Mouse (Mus musculus) neural tube, embryonic 12.5 days (tissue): ENCODE data around the gene Tead1. TPM values are rescaled to one million over a fixed set of nuclear protein-coding genes. Genes with fewer than 3 reads are reported as not detected.

ENCODE experiments used
- ATAC-seq: fragments of 200-750 bp; cut with Nextera tagmentation; 2 replicates; pipeline ENCODE4 v1.8.0; 2017; ENCODE audit warnings: low read depth, mild to moderate bottlenecking, moderate TSS enrichment, moderate library complexity; ENCODE audit not compliant: low FRiP score
- H3K27ac ChIP-seq: fragments of 300-500 bp; sonication (generic); 2 replicates; pipeline ENCODE4 v1.5.1; 2016
- H3K27me3 ChIP-seq: fragments of 300-500 bp; sonication (generic); replicated peaks from 2 replicates; pipeline ENCODE4 v1.6.1; 2016; ENCODE audit warnings: mild to moderate bottlenecking
- H3K36me3 ChIP-seq: fragments of 300-500 bp; sonication (generic); 2 replicates; pipeline ENCODE4 v1.6.1; 2016; ENCODE audit warnings: mild to moderate bottlenecking
- H3K4me1 ChIP-seq: fragments of 300-500 bp; sonication (generic); 2 replicates; pipeline ENCODE4 v1.6.1; 2016
- H3K4me2 ChIP-seq: fragments of 300-500 bp; sonication (generic); replicated peaks from 2 replicates; pipeline ENCODE4 v1.6.1; 2016; ENCODE audit warnings: mild to moderate bottlenecking
- H3K4me3 ChIP-seq: fragments of 300-500 bp; sonication (generic); 2 replicates; pipeline ENCODE4 v1.5.1; 2016
- H3K9ac ChIP-seq: fragments of 300-500 bp; sonication (generic); 2 replicates; pipeline ENCODE4 v1.6.1; 2016; ENCODE audit warnings: mild to moderate bottlenecking
- H3K9me3 ChIP-seq: fragments of 300-500 bp; sonication (generic); 2 replicates; pipeline ENCODE4 v1.6.1; 2016; ENCODE audit warnings: mild to moderate bottlenecking
- WGBS: fragments of 180-500 bp; shearing (Covaris S2); methylation state at CpG from one replicate; pipeline ENCODE4 v1.1.7; 2016; 5-methylcytosine and 5-hydroxymethylcytosine counted together
- polyA plus RNA-seq: library from polyadenylated mRNA; unstranded; fragments of >200 nt; fragmentation: Nextera tagmentation; extraction: Ambion mirVana; gene quantifications from 2 replicates; pipeline ENCODE4 v1.2.1, GENCODE M21; 2016

Tead1 gene
- polyA plus RNA-seq, 1 experiment from 2014 or later = 20.9 TPM

GRCm38 (mm10) chr7:112663314-112663966 lies 15.7 kb upstream of the Tead1 start:
- H3K9me3 ChIP-seq = no peaks in the 10 kb centered on the region
- ATAC-seq = no peak
- no peaks in the 10 kb centered on the region; the same call in none of the 2 replicates for H3K4me1 ChIP-seq
- H3K36me3 ChIP-seq = no peaks in the 10 kb centered on the region
- no peaks in the 10 kb centered on the region for H3K27me3 ChIP-seq
- no peak overlapping the region for H3K4me3 ChIP-seq
- WGBS = 57% methylated on average over 6 of the region's 6 CpGs
- H3K27ac ChIP-seq = no peak overlapping the region
- no peak overlapping the region for H3K4me2 ChIP-seq
- H3K9ac ChIP-seq = no peak overlapping the region

GRCm38 (mm10) chr7:112669993-112670392 lies 9.1 kb upstream of the Tead1 start:
- no peak overlapping the region for H3K27ac ChIP-seq
- no peaks in the 10 kb centered on the region for H3K27me3 ChIP-seq
- no peak for ATAC-seq
- no peak overlapping the region for H3K4me3 ChIP-seq
- H3K4me1 ChIP-seq = no peaks in the 10 kb centered on the region
- no peak overlapping the region for H3K4me2 ChIP-seq
- WGBS = 85% methylated on average over 2 of the region's 2 CpGs
- no peaks in the 10 kb centered on the region for H3K9me3 ChIP-seq
- no peaks in the 10 kb centered on the region for H3K36me3 ChIP-seq
- no peak overlapping the region for H3K9ac ChIP-seq

GRCm38 (mm10) chr7:112678418-112679170 lies 524 bp upstream of the Tead1 start:
- peak overlapping the region; percentile 32; the same call in 1 of the 2 replicates for H3K27ac ChIP-seq
- no peaks in the 10 kb centered on the region for H3K9me3 ChIP-seq
- under 1% methylated on average over 44 of the region's 44 CpGs for WGBS
- H3K4me2 ChIP-seq = peak overlapping the region; percentile 70
- H3K27me3 ChIP-seq = no peaks in the 10 kb centered on the region
- no peaks in the 10 kb centered on the region for H3K36me3 ChIP-seq
- ATAC-seq = peak; percentile 52
- H3K4me3 ChIP-seq = peak overlapping the region; percentile 90
- peak overlapping the region; percentile 90 for H3K9ac ChIP-seq
- H3K4me1 ChIP-seq = peaks cover 24% of the 10 kb centered on the region

- WGBS = under 1% methylated on average over 94 of the region's 95 CpGs
These were observed 561 bp downstream of the Tead1 start for GRCm38 (mm10) chr7:112679513-112680245.

GRCm38 (mm10) chr7:112680498-112681251 lies 1.6 kb downstream of the Tead1 start:
- WGBS = 1% methylated on average over 22 of the region's 22 CpGs
- peak overlapping the region; percentile 70 for H3K4me2 ChIP-seq
- no peak overlapping the region for H3K27ac ChIP-seq
- no peaks in the 10 kb centered on the region for H3K9me3 ChIP-seq
- peak overlapping the region; percentile 90 for H3K9ac ChIP-seq
- ATAC-seq = no peak
- peaks cover 43% of the 10 kb centered on the region for H3K4me1 ChIP-seq
- no peaks in the 10 kb centered on the region for H3K36me3 ChIP-seq
- peak overlapping the region; percentile 90 for H3K4me3 ChIP-seq
- no peaks in the 10 kb centered on the region for H3K27me3 ChIP-seq

More at GRCm38 (mm10) chr7:112679513-112680245, 561 bp downstream of the Tead1 start:
- H3K27me3 ChIP-seq = no peaks in the 10 kb centered on the region
- peak overlapping the region; percentile 90 for H3K9ac ChIP-seq
- H3K9me3 ChIP-seq = no peaks in the 10 kb centered on the region
- ATAC-seq = peak; percentile 61
- H3K4me3 ChIP-seq = peak overlapping the region; percentile 90
- peaks cover 33% of the 10 kb centered on the region for H3K4me1 ChIP-seq
- H3K27ac ChIP-seq = peak overlapping the region; percentile 64
- peak overlapping the region; percentile 70 for H3K4me2 ChIP-seq
- H3K36me3 ChIP-seq = no peaks in the 10 kb centered on the region

GRCm38 (mm10) chr7:112684626-112685561 lies 5.8 kb downstream of the Tead1 start:
- Histone ChIP-seq H3K4me3 (no peak overlapping the region), H3K4me1 (peaks cover 74% of the 10 kb centered on the region), H3K27ac (peak overlapping the region; percentile 48; the same call in 1 of the 2 replicates), H3K27me3 (no peaks in the 10 kb centered on the region), H3K9ac (no peak overlapping the region), H3K4me2 (peak overlapping the region; percentile 53), H3K9me3 (no peaks in the 10 kb centered on the region), H3K36me3 (no peaks in the 10 kb centered on the region)
- peak; percentile 64 for ATAC-seq
- WGBS = 5% methylated on average over 23 of the region's 23 CpGs

- Histone ChIP-seq H3K27me3 (no peaks in the 10 kb centered on the region), H3K9ac (no peak overlapping the region), H3K4me2 (0 out of 2 replicates have a peak overlapping the region, but pooled peaks have one; percentile 9), H3K4me1 (peaks cover 80% of the 10 kb centered on the region), H3K9me3 (no peaks in the 10 kb centered on the region), H3K4me3 (no peak overlapping the region), H3K27ac (no peak overlapping the region), H3K36me3 (no peaks in the 10 kb centered on the region)
- no peak for ATAC-seq
- WGBS = 61% methylated on average over 3 of the region's 3 CpGs
These were observed 6.9 kb downstream of the Tead1 start for GRCm38 (mm10) chr7:112685993-112686392.

- no peaks in the 10 kb centered on the region for H3K9me3 ChIP-seq
- H3K27me3 ChIP-seq = no peaks in the 10 kb centered on the region
- no peak overlapping the region for H3K4me3 ChIP-seq
- H3K9ac ChIP-seq = no peak overlapping the region
- H3K4me2 ChIP-seq = peak overlapping the region; percentile 3; the same call in 1 of the 2 replicates
- H3K36me3 ChIP-seq = no peaks in the 10 kb centered on the region
- ATAC-seq = no peak
- H3K4me1 ChIP-seq = peaks cover 84% of the 10 kb centered on the region
- 33% methylated on average over 10 of the region's 10 CpGs for WGBS
- H3K27ac ChIP-seq = no peak overlapping the region
These were observed 7.5 kb downstream of the Tead1 start for GRCm38 (mm10) chr7:112686586-112686985.

- H3K9ac ChIP-seq = no peak overlapping the region
- no peak overlapping the region for H3K27ac ChIP-seq
- no peaks in the 10 kb centered on the region for H3K27me3 ChIP-seq
- 34% methylated on average over 9 of the region's 9 CpGs for WGBS
- H3K4me2 ChIP-seq = no peak overlapping the region
- ATAC-seq = no peak
- peaks cover 76% of the 10 kb centered on the region for H3K4me1 ChIP-seq
- no peaks in the 10 kb centered on the region for H3K9me3 ChIP-seq
- H3K4me3 ChIP-seq = no peak overlapping the region
- H3K36me3 ChIP-seq = no peaks in the 10 kb centered on the region
These were observed 9.4 kb downstream of the Tead1 start for GRCm38 (mm10) chr7:112688425-112689001.

- WGBS = 10% methylated on average over 7 of the region's 7 CpGs
- no peak overlapping the region for H3K4me2 ChIP-seq
These were observed 12.0 kb downstream of the Tead1 start for GRCm38 (mm10) chr7:112690836-112691781.

More at GRCm38 (mm10) chr7:112690836-112691781, 12.0 kb downstream of the Tead1 start:
- Histone ChIP-seq H3K4me3 (no peak overlapping the region), H3K9me3 (no peaks in the 10 kb centered on the region), H3K27me3 (no peaks in the 10 kb centered on the region), H3K9ac (no peak overlapping the region), H3K4me1 (peaks cover 68% of the 10 kb centered on the region), H3K36me3 (no peaks in the 10 kb centered on the region), H3K27ac (no peak overlapping the region)
- ATAC-seq = no peak
